Mouse (Mus musculus) regulatory T cell (primary cell): ENCODE results near the gene Msi1.

Source experiments
- in situ Hi-C: fragments of 300-600 bp; cut with MboI, MseI; formaldehyde crosslinking; loops from one replicate; pipeline ENCODE4 v1.15.1; 2025; ENCODE audit warnings: high pct_unique_total_duplicates

Msi1 gene

GRCm38 (mm10) chr5:115465642-115466420 lies 36.4 kb downstream of the Msi1 start, which contains the start of gene Pla2g1b:
TSS of gene Pla2g1b (plus strand) at chr5:115466262.
- in situ Hi-C loops = no loop called here

- in situ Hi-C loops = no loop called here
Observed at GRCm38 (mm10) chr5:115469791-115470190, 40.4 kb downstream of the Msi1 start.

- in situ Hi-C loops = no loop called here
Observed at GRCm38 (mm10) chr5:115470766-115471531, 41.5 kb downstream of the Msi1 start.

GRCm38 (mm10) chr5:115473191-115473590 lies 43.8 kb downstream of the Msi1 start:
- in situ Hi-C loops = no loop called here

GRCm38 (mm10) chr5:115474174-115474828 lies 44.9 kb downstream of the Msi1 start:
- in situ Hi-C loops = no loop called here

GRCm38 (mm10) chr5:115475337-115476106 lies 46.1 kb downstream of the Msi1 start:
- in situ Hi-C loops = no loop called here

- in situ Hi-C loops = no loop called here
Observed at GRCm38 (mm10) chr5:115476107-115476727, 46.8 kb downstream of the Msi1 start.

- in situ Hi-C loops = no loop called here
Observed at GRCm38 (mm10) chr5:115479561-115479960, 50.2 kb downstream of the Msi1 start.

- in situ Hi-C loops = loop anchor here (10.0 kb wide), 1 partner anchor 1665 kb away; no protein-coding TSS in a partner anchor
Observed at GRCm38 (mm10) chr5:115480101-115480500, 50.7 kb downstream of the Msi1 start.

GRCm38 (mm10) chr5:115482390-115483265 lies 53.2 kb downstream of the Msi1 start:
- in situ Hi-C loops = loop anchor here (10.0 kb wide), 1 partner anchor 1668 kb away; no protein-coding TSS in a partner anchor

- in situ Hi-C loops = loop anchor here (10.0 kb wide), 1 partner anchor 1669 kb away; no protein-coding TSS in a partner anchor
Observed at GRCm38 (mm10) chr5:115483385-115483784, 54.0 kb downstream of the Msi1 start.

- in situ Hi-C loops = loop anchor here (10.0 kb wide), 1 partner anchor 1669 kb away; no protein-coding TSS in a partner anchor
Observed at GRCm38 (mm10) chr5:115483947-115484920, 54.8 kb downstream of the Msi1 start, which contains the start of gene Sirt4. TSS of gene Sirt4 (minus strand) at chr5:115484725.

GRCm38 (mm10) chr5:115484996-115485395 lies 55.6 kb downstream of the Msi1 start:
- in situ Hi-C loops = loop anchor here (10.0 kb wide), 1 partner anchor 1670 kb away; no protein-coding TSS in a partner anchor

GRCm38 (mm10) chr5:115485489-115486205 lies 56.2 kb downstream of the Msi1 start:
- in situ Hi-C loops = loop anchor here (10.0 kb wide), 1 partner anchor 1671 kb away; no protein-coding TSS in a partner anchor

- in situ Hi-C loops = loop anchor here (10.0 kb wide), 1 partner anchor 1672 kb away; no protein-coding TSS in a partner anchor
Observed at GRCm38 (mm10) chr5:115486726-115487125, 57.3 kb downstream of the Msi1 start.

GRCm38 (mm10) chr5:115487353-115487752 lies 58.0 kb downstream of the Msi1 start:
- in situ Hi-C loops = loop anchor here (10.0 kb wide), 1 partner anchor 1673 kb away; no protein-coding TSS in a partner anchor

GRCm38 (mm10) chr5:115487942-115488580 lies 58.7 kb downstream of the Msi1 start:
- in situ Hi-C loops = loop anchor here (10.0 kb wide), 1 partner anchor 1673 kb away; no protein-coding TSS in a partner anchor
